Mouse (Mus musculus) thymus, postnatal 36 days (tissue): ENCODE measurements around the gene Cpne2.

Experiments used
- DNase-seq, 2 experiments: peaks; one replicate each; pipeline ENCODE4 v3.0.0; 2022; ENCODE audit warnings: mixed read lengths in 2 of 2

Cpne2 gene

DNA sequence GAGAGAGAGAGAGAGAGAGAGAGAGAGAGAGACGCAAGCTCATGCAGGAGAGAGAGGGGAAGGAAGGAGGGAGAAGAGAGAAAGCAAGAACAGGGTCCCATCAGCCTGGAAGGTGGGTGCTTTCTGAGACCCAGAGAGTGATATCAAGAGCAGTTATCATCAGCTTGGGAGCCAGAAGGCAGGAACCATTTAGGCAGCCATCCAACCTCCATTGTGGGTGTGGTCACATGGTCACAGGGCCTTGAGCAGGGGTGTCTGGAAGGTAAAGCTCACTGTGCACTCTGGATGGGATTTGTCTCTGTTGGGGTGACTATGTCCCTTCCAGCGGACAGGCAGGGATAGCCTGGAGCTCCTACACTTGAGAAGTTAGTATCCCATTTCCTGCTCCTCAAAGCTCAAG lies 7.2 kb downstream of the Cpne2 start:
- DNase-seq = no peak

DNA sequence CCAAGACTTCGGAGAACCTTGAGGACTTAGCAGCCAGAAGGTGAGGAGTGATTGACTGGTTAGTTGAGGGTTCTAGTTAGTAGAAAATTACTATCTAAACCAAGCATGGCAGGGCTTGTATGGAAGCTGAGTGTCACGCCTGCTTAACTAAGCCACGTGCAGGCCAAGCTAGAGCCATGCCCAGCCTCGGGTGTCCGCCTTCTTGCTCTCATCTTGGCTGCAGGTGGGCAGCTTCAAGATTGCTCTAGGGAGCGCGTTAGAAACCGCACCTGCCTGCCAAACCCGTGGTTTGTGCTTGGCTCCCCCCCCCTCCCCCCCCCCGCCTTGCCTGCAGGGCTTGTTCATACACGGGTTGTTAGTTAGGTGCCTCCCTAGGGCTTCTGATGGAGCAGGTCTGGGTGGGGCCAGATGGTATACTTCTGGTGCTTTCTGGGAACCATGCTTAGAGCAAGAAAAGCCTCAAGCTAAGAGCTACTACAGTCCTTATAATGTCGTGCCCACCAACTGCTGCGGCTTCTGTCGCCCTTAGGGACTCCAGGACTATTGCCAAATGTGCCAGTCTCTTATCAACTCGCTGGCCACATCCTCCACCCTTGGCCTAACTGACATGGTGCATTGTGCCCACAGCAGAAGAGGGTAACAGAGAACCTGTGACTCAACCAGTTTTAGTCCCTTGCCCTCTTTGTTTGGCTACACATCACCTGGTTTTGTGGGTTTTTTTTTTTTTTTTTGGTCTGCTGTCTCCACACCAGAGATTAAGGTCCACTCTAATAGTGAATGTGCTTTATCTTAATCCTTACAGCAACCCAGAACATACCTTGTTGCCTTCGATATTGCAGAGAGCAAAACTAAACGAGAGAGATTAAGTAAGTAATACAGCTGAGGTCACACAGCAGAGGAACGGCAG lies 8.4 kb downstream of the Cpne2 start:
- DNase-seq = no peak

DNA sequence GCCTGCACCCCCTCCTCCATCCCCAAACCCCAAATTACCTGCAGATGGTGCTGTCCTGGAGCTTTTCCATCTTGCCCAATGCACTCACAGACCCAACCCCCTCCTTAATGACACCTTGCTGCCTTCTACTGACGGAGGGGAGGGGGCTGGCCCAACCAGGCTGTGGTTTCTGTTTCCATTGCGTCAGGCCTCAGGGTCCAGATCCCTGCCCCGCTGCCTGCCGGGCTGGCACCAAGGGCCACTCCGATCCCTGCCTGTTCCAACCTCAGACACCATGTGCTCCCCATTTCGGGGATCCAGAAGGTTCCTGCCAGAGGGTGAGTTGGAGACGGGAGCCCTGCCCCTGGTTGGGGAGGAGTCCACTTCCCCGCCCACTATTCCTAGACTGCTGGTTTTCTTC lies 11.2 kb downstream of the Cpne2 start:
- DNase-seq = no peak

DNA sequence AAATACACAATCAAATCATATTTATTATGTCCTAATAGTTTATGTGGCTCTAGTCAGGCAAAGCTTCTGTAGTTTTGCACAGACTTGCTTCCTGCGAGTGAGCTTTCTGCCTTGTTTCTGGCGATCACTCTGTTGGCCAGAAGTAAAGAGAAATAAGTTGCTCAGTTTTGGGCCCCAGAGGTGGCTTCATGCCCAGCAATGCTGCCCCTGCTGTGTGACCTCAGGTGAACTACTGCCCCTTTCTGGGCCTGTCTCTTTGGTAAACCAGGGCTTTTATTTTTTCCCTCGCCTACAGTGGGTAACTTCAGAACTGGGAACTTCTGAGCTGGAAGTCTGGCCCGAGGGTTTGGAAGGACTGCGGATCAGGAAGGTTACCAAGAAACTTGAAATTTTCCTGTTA lies 16.3 kb downstream of the Cpne2 start:
- DNase-seq = no peak

DNA sequence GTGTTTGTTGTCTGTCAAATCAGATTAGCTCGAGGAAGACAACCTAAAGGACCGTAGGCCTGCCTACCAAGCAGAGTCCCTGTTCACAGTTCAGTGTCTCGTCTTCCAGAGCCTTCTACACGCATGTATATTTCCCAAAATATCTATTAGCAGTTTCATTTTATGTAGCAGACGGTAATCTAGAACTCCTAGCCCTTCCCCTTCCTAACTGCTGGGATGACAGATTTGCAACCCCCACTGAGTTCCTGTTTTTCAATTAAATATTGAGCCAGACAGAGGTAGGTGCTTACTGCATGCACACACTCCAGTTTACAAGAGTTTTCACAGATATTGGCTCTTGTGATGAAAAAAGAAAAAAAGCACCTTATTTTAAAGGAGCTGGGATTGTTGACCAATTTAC lies 16.7 kb downstream of the Cpne2 start:
- DNase-seq = no peak

DNA sequence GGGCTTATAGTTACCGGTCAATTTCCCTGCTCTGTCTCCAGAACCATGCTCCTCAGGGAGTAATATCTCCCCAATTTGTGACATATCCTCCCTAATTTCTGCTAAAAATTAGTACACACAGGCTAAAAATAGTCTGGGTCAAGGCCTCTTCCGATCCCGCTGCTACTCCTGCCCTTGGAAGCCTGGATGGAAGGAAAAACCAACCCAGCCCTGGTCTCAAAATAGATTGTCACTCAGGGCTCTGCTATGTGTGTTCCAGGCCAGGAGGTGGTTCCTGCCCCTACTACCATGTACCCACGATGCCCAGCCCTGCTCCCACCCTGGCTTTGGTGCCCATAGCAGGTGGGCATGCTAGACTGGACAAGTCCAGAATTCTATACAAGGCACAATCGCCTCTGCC lies 17.2 kb downstream of the Cpne2 start:
- DNase-seq = no peak

DNA sequence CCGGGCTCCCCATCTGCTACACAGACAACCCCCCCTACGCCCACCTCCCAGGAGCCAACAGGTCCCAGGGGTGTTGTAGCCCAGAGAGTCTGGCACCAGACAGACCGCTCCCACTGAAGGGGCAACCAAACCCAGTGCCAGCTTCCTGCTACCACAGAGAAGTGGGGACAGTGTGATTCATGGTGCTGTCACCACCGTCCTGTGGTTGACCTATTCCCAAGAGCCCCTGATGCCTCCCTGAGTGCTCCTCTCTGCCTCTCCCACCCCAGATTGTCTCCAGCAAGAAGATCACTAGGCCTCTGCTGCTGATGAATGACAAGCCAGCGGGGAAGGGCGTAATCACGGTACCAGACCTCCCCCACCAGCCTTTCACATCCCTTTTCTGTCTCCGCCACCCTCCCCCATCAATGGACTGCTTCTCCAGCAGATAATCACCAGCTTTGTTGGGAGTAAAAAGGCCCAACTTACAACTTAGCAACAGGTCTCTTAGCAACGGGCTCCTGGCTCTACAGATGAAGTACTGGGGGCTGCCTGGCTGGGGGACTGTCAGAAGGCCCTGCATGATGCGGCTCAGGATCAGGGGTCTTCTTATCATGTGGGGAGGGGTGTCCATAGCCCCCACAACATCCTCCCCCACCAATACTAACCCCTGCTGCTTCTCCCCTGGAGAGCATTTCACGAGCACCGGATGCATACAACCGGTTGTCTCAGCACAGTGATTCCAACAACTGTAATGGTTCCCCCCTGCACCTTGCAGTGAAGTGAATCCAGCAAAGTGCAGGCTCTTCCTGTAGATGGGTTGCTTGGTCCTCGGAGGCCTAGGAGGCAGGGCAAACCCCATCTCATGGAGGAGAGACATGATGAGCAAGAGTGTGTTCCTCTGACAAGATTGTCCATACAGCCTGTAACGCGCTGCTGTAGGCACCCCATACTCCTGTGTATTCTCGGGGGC lies 19.0 kb downstream of the Cpne2 start:
- DNase-seq = no peak

DNA sequence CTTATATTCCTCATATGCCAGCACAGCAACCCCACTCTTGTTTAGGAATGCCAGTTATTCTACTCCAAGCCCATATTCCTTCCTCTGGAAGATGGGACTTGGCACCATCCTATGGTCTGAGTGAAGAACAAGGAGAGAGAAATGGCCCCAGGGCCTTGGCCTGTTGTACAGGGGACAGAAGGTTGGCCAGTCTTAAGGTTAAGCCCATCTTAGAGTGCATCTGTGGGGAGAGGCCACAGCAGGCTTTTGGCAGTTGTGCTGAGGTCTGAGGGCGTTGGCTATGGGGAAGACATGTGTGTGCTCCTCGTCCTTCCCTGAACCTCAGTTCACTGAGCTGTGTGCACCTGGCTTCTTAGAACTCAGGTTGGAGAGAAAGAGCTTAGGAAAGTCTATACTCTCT lies 19.9 kb downstream of the Cpne2 start:
- DNase-seq = no peak

DNA sequence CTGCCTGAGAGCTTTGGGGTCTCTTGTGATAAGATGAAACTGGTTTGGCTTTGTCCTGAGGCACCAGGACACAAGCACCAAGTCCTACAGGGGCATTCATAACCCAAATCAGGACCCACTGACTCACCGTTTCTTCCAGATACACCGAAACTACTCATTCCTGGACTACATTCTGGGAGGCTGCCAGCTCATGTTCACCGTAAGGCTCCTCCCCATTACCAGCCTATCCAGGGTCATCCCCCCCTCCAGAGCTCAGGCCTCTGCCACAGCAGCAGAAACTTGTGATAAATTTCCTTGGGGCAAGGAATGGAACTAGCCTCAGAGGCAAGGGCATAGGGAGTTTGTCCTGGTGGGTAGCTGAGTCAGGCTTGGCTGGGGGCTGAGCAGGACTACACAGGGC lies 24.5 kb downstream of the Cpne2 start:
- DNase-seq = no peak

DNA sequence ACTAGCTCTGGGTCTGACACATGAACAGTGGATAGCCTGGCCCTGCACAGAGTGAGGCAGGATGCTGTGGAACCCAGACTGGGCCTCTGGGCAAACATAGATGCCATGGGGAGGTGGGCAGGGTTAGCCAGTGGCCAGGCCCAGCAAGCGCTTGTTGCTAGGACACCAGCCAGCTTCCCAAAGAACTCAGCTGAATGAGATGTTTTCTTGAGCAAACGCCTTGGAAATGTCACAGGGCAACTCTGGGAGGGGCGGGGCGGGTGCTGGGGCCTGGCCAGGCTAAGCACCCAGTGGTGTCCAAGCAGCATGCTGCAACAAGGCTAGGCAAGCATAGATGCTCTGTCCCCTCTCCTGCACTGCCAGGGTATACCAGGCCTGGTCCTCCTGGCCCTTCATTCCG lies 28.5 kb downstream of the Cpne2 start:
- DNase-seq = no peak

DNA sequence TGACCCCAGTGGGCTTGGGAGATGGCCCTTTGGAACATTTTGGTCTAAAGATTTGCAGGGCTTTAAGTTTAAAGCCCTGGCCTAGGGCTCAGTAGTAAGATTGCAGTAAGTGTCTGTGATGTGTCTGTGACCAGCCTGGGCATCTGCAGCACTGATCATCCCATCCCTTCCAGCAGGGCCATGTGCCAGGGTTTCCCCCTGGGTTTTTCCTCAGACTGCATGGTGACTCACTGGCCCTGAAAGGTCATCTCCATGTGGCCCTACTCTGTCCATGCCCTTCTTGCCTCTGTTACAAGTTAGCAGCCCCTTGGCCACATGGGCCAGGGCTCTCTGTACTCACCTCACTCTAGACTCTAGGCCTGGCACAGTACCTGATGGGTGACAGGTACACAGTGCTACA lies 31.6 kb downstream of the Cpne2 start:
- DNase-seq = no peak

DNA sequence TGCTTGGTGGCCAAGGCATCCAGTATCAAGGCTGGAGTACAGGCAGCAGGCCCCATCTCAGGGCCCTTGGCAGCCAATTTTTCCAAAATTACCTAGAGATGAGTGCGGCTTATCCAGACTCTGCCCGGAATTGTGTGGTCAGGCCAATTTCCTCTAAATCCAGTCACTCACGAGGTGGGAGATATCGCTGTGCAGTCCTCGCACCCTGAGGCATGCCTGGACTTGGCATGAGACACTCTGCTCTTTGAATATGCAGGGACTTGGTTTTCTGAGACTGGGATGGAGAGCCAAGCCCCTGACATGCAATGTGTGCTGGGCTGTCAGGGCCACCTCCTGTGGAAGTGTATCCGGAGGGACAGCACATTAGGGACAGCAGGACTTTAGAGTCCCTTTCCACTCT lies 33.2 kb downstream of the Cpne2 start:
- DNase-seq = no peak

DNA sequence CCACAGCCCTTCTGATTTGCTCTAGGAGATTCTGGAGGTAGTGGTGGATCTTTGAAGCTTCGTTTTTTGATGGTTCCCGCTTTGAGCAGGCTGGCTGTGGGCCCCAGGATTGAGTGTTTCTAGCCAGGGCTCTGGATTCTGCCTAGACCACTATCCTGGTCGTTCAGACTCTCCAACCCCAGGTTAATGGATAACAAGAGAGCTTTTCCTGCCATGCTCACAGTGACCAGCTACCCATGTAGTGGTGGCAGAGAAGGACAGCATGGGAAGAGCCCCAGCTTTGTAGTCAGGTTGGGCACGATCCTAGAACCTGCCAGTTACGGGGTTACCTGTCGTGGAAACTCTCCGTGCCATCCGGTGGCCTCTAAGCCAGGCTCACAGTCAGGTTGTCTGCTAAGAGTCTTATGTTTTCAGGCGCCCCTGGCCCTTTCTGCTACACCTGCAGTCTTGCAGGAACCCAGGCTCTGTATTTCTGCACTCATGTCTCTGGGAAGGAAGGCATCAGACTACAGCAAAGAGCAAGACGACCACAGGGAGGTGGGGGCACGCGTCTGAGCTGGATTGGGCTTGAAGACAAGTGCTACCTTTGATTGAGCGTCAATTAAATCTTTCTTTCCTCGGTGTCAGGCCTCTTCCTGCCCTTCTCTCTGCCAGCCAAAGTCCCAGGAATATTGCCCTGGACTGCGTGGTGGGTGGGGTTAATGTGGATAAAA lies 33.8 kb downstream of the Cpne2 start:
- no peak for DNase-seq

DNA sequence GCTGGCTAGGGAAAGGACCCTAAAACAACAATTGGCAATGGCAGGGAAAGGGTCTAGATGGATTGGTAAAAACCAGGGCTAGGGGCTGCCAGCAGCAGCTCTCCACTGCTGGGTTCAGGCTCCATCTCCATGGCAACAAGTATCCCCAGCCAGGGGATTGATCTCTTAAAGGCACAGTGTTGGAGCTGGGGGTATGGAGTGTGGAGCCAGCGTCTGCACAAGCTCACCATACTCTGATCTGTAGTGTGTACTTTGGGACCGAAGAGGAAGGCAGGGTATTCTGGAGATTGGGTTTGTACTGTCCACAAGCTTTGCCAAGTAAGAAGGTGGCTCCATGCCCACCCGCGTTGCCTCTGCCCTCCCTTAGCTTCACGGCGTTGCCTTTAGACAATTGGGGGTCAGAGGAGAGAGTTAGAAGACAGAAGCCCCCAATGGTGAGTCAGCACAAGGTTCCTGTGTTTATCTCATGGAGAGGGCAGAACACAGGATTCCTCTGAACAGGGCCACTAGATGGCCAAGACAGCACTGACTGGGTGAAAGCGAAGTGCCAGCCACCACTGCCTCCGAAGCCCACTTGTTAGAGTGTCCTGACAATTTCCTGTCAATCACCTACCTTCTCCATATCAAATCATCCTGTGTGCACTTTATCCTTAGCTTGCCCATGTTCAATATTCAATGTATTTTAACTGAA lies 34.5 kb downstream of the Cpne2 start:
- DNase-seq = no peak

DNA sequence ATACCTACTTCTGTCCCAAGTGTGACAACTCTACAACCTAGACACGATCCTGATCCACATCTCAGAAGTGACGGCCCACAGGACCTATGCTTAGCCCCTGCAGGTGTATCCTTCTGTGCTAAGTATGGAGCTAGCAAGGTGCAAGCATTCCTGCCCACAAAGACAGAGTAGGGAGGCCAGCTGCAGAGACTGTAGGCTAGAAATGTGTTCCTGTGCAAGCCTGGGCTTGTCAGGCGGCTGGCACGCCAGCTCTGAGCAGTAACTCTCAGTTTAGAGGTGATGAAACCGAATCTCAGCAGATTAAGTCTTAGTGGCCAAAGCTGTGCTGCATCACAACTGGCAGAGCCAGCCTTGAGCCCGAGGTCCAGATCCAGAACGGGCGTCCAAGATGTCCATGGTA lies 35.3 kb downstream of the Cpne2 start:
- DNase-seq = no peak

DNA sequence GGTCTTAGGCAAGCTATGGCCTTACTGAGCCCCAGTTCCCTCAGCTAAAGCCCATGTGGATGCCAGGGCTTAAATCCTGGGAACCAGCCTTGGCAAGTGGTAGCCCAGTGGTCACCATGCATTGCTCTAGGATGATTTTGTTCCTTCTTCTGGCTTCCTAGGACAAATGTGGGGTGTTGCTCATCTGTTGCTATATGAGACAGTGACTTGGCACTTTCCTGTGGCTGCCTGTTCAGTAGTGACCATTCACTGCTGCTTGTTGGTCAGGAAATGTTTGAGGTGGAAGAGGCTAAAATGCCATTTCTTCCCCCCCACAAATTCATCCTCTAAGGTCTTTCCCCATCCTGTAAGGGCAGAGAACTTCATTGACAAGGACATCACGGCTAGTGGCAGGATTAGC lies 36.6 kb downstream of the Cpne2 start:
- no peak for DNase-seq

DNA sequence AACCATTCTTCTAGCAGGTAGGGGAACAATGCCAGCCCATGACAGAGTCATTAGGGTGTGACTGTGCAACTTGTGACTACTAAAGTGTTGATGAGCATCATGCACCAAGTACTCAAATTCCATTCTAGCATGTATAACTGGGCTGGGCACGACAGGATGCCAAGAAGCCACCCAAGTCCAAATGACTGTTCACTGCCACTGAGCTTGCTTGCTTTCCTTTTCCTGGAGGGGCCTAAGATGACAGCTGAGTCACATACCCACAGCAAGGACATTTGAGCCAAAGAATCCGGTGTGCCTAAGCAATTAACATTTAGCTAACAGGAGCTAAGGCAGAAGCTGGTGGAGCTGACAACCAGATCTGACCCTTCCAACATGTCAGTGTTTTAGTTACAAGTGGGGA lies 39.1 kb downstream of the Cpne2 start:
- no peak for DNase-seq

DNA sequence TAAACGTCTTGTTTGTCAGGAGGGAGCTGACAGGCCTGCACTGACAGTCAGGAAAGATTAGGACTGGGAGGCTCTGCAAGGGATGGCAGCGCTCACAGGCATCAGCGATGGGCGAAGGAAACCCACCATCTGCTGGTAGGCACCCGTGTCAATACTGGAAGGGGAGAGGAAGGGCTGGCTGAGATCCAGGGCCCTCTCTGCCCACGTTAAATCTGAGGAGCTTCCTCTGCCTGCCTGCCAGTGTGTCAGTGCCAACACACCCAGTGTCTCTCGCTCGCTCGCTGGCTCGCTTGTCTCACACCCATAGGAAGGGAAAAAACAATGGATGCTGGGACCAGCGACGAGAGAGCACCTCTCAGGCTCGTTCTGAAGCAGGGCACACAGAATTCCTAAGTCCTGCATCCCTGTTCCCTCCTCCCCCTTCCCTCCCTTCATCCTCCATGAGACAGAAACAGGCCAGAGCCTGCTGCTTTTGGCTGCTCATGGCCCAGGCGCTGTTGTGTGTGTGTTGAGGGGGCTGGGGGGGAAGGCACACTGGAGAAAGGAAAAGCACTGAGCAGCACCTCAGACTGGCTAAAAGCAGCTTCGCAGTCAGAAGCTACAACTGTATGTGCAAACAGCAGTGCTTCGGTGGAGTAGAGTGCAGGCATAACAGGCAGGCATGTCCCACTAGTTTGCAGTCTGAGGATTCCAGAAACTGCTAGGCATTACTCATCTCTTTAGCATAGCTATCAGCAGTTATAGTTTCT lies 41.5 kb downstream of the Cpne2 start:
- no peak for DNase-seq

DNA sequence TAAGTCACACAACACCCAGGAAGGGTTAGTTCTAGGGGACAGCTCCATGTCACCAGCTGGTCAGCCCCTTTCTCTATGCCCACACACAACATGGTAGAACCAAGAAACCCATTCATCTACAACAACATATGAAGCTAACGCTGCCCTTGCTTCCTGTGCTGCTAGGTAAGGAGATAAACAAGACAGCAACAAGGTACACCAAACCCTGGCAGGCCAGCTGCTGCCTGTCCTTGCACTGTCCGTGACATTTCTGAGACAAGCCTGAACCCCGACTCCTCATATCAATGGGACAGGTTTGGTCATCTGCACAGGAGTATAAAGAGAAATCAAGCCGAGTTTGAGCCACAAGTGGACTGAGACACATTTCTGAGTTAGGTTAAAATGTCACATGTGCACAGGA lies 42.4 kb downstream of the Cpne2 start:
- DNase-seq = no peak

DNA sequence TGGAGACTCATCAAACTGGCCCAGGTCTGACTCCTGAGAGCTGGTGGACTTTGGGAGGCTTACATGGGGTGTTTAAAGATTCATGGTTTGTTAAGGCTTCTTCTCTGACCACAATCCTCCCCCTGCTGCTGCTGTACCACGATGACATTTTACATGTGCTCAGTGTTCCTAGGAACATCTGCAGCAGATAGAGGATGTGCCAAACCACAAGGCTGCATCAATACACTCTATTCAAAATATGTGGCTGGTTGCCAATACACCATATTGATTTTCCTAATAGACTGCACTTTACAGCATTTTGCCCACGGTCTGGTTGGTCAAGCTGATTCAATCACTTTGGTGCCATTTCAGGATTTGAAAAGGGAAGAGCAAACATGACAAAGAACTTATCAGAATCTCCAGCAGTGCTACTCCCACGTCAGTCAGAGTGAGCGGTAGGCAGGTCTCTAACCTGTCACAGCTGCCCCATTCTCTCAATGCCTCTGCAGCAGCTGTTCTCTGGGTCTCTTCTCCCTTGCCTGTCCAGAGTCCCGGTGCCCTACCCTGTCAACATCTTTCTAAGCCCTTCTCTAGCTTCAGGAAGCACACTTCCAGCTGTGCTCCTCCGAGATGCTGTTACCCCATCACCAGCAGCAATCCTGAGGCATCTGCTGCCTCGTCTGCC lies 49.2 kb downstream of the Cpne2 start:
- DNase-seq = no peak

DNA sequence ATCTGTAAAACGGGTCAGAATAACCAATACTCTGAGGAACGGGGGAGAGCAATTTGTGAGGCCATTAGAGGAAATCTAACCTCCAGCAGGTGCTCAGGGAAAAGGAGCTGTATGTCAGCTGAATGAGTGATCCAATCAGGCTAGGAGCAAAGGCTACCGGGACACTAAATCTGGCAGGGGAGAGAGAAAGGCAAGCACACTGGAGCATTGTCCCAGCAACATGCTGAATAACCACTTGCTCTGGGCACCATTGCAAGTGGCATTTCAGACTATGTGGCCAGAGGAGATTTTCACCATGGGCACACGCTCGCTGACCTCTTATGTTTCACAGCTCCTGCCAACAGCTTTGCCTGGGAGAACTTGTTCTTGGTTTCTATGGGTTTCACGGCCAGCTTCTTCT lies 49.8 kb downstream of the Cpne2 start:
- DNase-seq = no peak
